Mouse (Mus musculus) C2C12 (cell line): ENCODE results near the gene Rnf26. TPM values are rescaled to one million over a fixed set of nuclear protein-coding genes. Genes with fewer than 3 reads are reported as not detected.

Experiments used
- H3K27me3 ChIP-seq: one replicate; pipeline ENCODE4 v1.6.1; 2011; ENCODE audit not compliant: control insufficient read depth, insufficient read depth, insufficient read length
- H3K36me3 ChIP-seq: one replicate; pipeline ENCODE4 v1.6.1; 2011; ENCODE audit not compliant: control insufficient read depth, insufficient read depth
- H3K4me3 ChIP-seq: one replicate; pipeline ENCODE4 v1.5.1; 2011; ENCODE audit warnings: mild to moderate bottlenecking, control low read depth; ENCODE audit not compliant: poor library complexity, insufficient read depth, severe bottlenecking
- H3K79me2 ChIP-seq: one replicate; pipeline ENCODE4 v1.6.1; 2011; ENCODE audit not compliant: control insufficient read depth, insufficient read depth
- H3K79me3 ChIP-seq: one replicate; pipeline ENCODE4 v1.6.1; 2011; ENCODE audit warnings: low read depth, control low read depth
- H3ac ChIP-seq: one replicate; pipeline ENCODE3; 2011; ENCODE audit warnings: low read depth; ENCODE audit not compliant: control insufficient read depth, insufficient read length
- CEBPB ChIP-seq: IDR thresholded peaks from one replicate; pipeline ENCODE4 v1.6.1; 2011; ENCODE audit warnings: low read depth, mild to moderate bottlenecking, control low read depth, moderate library complexity
- CTCF ChIP-seq: IDR thresholded peaks from one replicate; pipeline ENCODE4 v1.5.1; 2011; ENCODE audit not compliant: control insufficient read depth, insufficient read depth, insufficient read length
- FOSL1 ChIP-seq: IDR thresholded peaks from one replicate; pipeline ENCODE4 v1.8.0; 2011; ENCODE audit warnings: mild to moderate bottlenecking, low read length; ENCODE audit not compliant: poor library complexity, insufficient read depth, severe bottlenecking
- MAX ChIP-seq: IDR thresholded peaks from one replicate; pipeline ENCODE4 v1.6.1; 2011; ENCODE audit warnings: mild to moderate bottlenecking, control low read depth
- MYOD1 ChIP-seq: IDR thresholded peaks from one replicate; pipeline ENCODE4 v1.6.1; 2011; ENCODE audit warnings: low read depth; ENCODE audit not compliant: control insufficient read depth, insufficient read length
- MYOG ChIP-seq: IDR thresholded peaks from one replicate; pipeline ENCODE4 v1.6.1; 2011; ENCODE audit not compliant: control insufficient read depth, insufficient read length; ENCODE audit errors: extremely low read depth
- USF1 ChIP-seq: IDR thresholded peaks from one replicate; pipeline ENCODE4 v1.6.1; 2011; ENCODE audit warnings: low read depth, mild to moderate bottlenecking, control low read depth, moderate library complexity
- polyA plus RNA-seq: library from polyadenylated mRNA; unstranded; fragments of >200 nt; fragmentation: generic; extraction: Trizol; gene quantifications from one replicate; pipeline ENCODE4 v1.2.1, GENCODE M21; 2012; ENCODE audit warnings: missing spikeins

The Rnf26 gene
- polyA plus RNA-seq, 1 experiment: 52.6 TPM

- Histone ChIP-seq H3ac (no peak overlapping the region), H3K79me2 (no peaks in the 10 kb centered on the region), H3K79me3 (no peaks in the 10 kb centered on the region), H3K27me3 (no peaks in the 10 kb centered on the region), H3K4me3 (no peak overlapping the region), H3K36me3 (no peaks in the 10 kb centered on the region)
- TF ChIP-seq FOSL1: no peak
- no peak for TF ChIP-seq MYOG
- no peak for TF ChIP-seq CTCF
- TF ChIP-seq USF1: no peak
- TF ChIP-seq MYOD1: no peak
- TF ChIP-seq CEBPB: no peak
- TF ChIP-seq MAX: no peak
Observed at GRCm38 (mm10) chr9:44052855-44053254, 60.5 kb downstream of the Rnf26 start.

GRCm38 (mm10) chr9:44049381-44050165, 63.7 kb downstream of the Rnf26 start:
- H3K79me3 ChIP-seq: no peaks in the 10 kb centered on the region
- no peaks in the 10 kb centered on the region for H3K79me2 ChIP-seq
- no peak for TF ChIP-seq MAX
- no peak for TF ChIP-seq FOSL1
- no peak for TF ChIP-seq USF1
- no peak for TF ChIP-seq CEBPB
- no peak for TF ChIP-seq CTCF
- TF ChIP-seq MYOG: no peak
- TF ChIP-seq MYOD1: no peak
- H3ac ChIP-seq: no peak overlapping the region
- no peaks in the 10 kb centered on the region for H3K27me3 ChIP-seq
- H3K36me3 ChIP-seq: no peaks in the 10 kb centered on the region
- no peak overlapping the region for H3K4me3 ChIP-seq

DNA sequence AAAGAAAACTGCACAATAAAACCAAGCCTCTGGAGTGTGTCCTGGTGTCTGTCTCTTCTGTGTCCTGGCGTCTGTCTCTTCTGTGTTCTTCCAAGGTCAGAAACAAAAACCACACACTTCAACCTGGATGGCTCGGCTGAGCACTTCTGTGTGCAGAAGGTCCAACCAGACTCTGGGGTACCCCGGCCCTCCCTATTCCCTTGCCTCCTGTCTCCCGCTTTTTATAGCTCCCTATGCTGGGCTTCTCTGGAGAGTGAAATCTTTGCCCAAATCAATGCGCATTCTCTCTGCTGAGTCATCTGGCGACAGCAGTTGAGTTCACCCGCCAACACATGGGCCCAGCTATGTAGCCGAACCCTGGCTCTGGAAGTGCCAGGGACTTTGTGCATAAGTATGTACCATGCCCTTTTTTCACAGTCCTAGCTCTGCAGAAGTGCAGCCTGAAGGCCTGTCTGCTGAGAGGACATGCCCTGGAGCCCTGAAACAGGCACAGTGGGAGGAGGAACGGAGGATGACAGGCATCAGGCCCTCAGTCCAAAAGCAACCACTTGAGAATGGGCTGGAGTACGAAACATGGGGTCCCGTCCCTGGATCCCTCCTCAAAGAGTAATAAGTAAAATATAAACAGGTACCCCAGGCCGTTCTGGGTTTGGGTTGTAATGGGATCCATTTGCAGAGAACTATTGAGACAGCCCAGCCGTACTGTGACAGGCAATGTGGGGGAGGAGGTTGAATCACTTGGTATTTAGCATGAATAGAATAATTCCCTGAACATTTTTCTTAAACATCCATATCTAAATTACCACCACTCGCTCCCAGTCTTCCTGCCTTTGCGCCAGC, 64.6 kb downstream of the Rnf26 start:
- Histone ChIP-seq H3K36me3 (no peaks in the 10 kb centered on the region), H3K79me3 (no peaks in the 10 kb centered on the region), H3K27me3 (no peaks in the 10 kb centered on the region), H3ac (no peak overlapping the region), H3K79me2 (no peaks in the 10 kb centered on the region), H3K4me3 (no peak overlapping the region)
- TF ChIP-seq USF1: no peak
- TF ChIP-seq CEBPB: no peak
- TF ChIP-seq FOSL1: no peak
- TF ChIP-seq MAX: no peak
- no peak for TF ChIP-seq MYOD1
- TF ChIP-seq MYOG: no peak
- TF ChIP-seq CTCF: no peak

GRCm38 (mm10) chr9:44047571-44048490, 65.5 kb downstream of the Rnf26 start:
- no peak overlapping the region for H3ac ChIP-seq
- H3K79me2 ChIP-seq: no peaks in the 10 kb centered on the region
- H3K27me3 ChIP-seq: no peaks in the 10 kb centered on the region
- H3K36me3 ChIP-seq: no peaks in the 10 kb centered on the region
- TF ChIP-seq CEBPB: no peak
- TF ChIP-seq MYOG: no peak
- TF ChIP-seq CTCF: no peak
- TF ChIP-seq MYOD1: no peak
- TF ChIP-seq USF1: no peak
- TF ChIP-seq MAX: no peak
- TF ChIP-seq FOSL1: no peak
- H3K79me3 ChIP-seq: no peaks in the 10 kb centered on the region
- no peak overlapping the region for H3K4me3 ChIP-seq

GRCm38 (mm10) chr9:44047071-44047470, 66.2 kb downstream of the Rnf26 start:
- TF ChIP-seq MYOD1: peak; percentile 61
- TF ChIP-seq CEBPB: no peak
- no peak for TF ChIP-seq CTCF
- TF ChIP-seq FOSL1: no peak
- Histone ChIP-seq H3K79me2 (no peaks in the 10 kb centered on the region), H3K36me3 (no peaks in the 10 kb centered on the region), H3ac (no peak overlapping the region), H3K27me3 (no peaks in the 10 kb centered on the region), H3K4me3 (no peak overlapping the region), H3K79me3 (no peaks in the 10 kb centered on the region)
